Mouse (Mus musculus) E14TG2a.4 (cell line): Measurements from ENCODE around the gene Tex261.
"Not testable (repeated sequence)": the region's sequence is repeated elsewhere in the genome, so short reads cannot be mapped to it uniquely, and the experiment has no call there.

Experiments used
- H3K27me3 ChIP-seq: 2 replicates; pipeline ENCODE4 v1.6.1; 2014; ENCODE audit warnings: low read length, control low read depth; ENCODE audit not compliant: insufficient read depth
- H3K36me3 ChIP-seq: 2 replicates; pipeline ENCODE4 v1.6.1; 2014; ENCODE audit warnings: low read length, control low read depth; ENCODE audit not compliant: insufficient read depth
- H3K4me1 ChIP-seq: replicated peaks from 2 replicates; pipeline ENCODE4 v1.6.1; 2014; ENCODE audit warnings: low read depth, low read length, control low read depth
- H3K4me3 ChIP-seq: replicated peaks from 2 replicates; pipeline ENCODE4 v1.5.1; 2014; ENCODE audit warnings: mild to moderate bottlenecking, low read length
- H3K9me3 ChIP-seq: 2 replicates; pipeline ENCODE4 v1.6.1; 2014; ENCODE audit warnings: low read length, control low read depth
- CTCF ChIP-seq: conservative IDR thresholded peaks from 2 replicates; pipeline ENCODE4 v1.5.1; 2014; ENCODE audit warnings: low read length
- NANOG ChIP-seq: IDR thresholded peaks from 2 replicates; pipeline ENCODE4 v1.6.1; 2014; ENCODE audit warnings: borderline replicate concordance, low read length, mixed read lengths
- POU5F1 ChIP-seq: IDR thresholded peaks from 2 replicates; pipeline ENCODE4 v1.6.1; 2014; ENCODE audit warnings: low read length, borderline replicate concordance

Gene Tex261

GRCm38 (mm10) chr6:83795492-83795900, 19.9 kb upstream of the Tex261 start:
- Histone ChIP-seq H3K27me3 (peaks cover 6% of the 10 kb centered on the region; the same call in 1 of the 2 replicates), H3K4me3 (peak overlapping the region; percentile 93), H3K4me1 (peaks cover 29% of the 10 kb centered on the region), H3K36me3 (peaks cover 31% of the 10 kb centered on the region), H3K9me3 (no peaks in the 10 kb centered on the region)
- TF ChIP-seq POU5F1, result no peak
- no peak for TF ChIP-seq NANOG
- no peak for TF ChIP-seq CTCF

GRCm38 (mm10) chr6:83794760-83795296, 19.2 kb upstream of the Tex261 start, which contains the start of gene Nagk:
Gene Nagk, plus strand, starts transcription at chr6:83794982.
- Histone ChIP-seq H3K9me3 (no peaks in the 10 kb centered on the region), H3K27me3 (peaks cover 6% of the 10 kb centered on the region; the same call in 1 of the 2 replicates), H3K4me3 (peak within 1 kb of the TSS; percentile 93), H3K4me1 (peaks cover 29% of the 10 kb centered on the region), H3K36me3 (peaks cover 26% of the 10 kb centered on the region)
- TF ChIP-seq NANOG, result no peak
- no peak for TF ChIP-seq CTCF
- no peak for TF ChIP-seq POU5F1

GRCm38 (mm10) chr6:83791251-83791890, 15.8 kb upstream of the Tex261 start:
- peaks cover 2% of the 10 kb centered on the region; the same call in 1 of the 2 replicates for H3K27me3 ChIP-seq
- peaks cover 6% of the 10 kb centered on the region; the same call in 1 of the 2 replicates for H3K9me3 ChIP-seq
- peaks cover 26% of the 10 kb centered on the region for H3K4me1 ChIP-seq
- no peak overlapping the region for H3K4me3 ChIP-seq
- H3K36me3 ChIP-seq, result no peaks in the 10 kb centered on the region
- TF ChIP-seq POU5F1 (no peak), NANOG (no peak), CTCF (no peak)

GRCm38 (mm10) chr6:83790533-83790932, 14.9 kb upstream of the Tex261 start:
- not testable (repeated sequence) for H3K36me3 ChIP-seq, H3K27me3 ChIP-seq, H3K4me3 ChIP-seq, H3K9me3 ChIP-seq
- H3K4me1 ChIP-seq, result peaks cover 20% of the 10 kb centered on the region

- H3K36me3 ChIP-seq, result no peaks in the 10 kb centered on the region
- peaks cover 9% of the 10 kb centered on the region; the same call in 1 of the 2 replicates for H3K27me3 ChIP-seq
- peaks cover 11% of the 10 kb centered on the region for H3K4me1 ChIP-seq
- peaks cover 6% of the 10 kb centered on the region; the same call in 1 of the 2 replicates for H3K9me3 ChIP-seq
- TF ChIP-seq CTCF (no peak), POU5F1 (no peak), NANOG (no peak)
- H3K4me3 ChIP-seq, result no peak overlapping the region
Observed at GRCm38 (mm10) chr6:83788554-83788953, 12.9 kb upstream of the Tex261 start.

GRCm38 (mm10) chr6:83786426-83786825, 10.8 kb upstream of the Tex261 start:
- TF ChIP-seq NANOG (no peak), CTCF (no peak), POU5F1 (no peak)
- Histone ChIP-seq H3K27me3 (peaks cover 15% of the 10 kb centered on the region), H3K4me1 (peaks cover 6% of the 10 kb centered on the region), H3K4me3 (no peak overlapping the region), H3K9me3 (peaks cover 6% of the 10 kb centered on the region; the same call in 1 of the 2 replicates), H3K36me3 (no peaks in the 10 kb centered on the region)

GRCm38 (mm10) chr6:83779026-83779425, 3.4 kb upstream of the Tex261 start:
- Histone ChIP-seq H3K4me3 (no peak overlapping the region), H3K36me3 (no peaks in the 10 kb centered on the region), H3K4me1 (peaks cover 16% of the 10 kb centered on the region), H3K9me3 (no peaks in the 10 kb centered on the region), H3K27me3 (peaks cover 22% of the 10 kb centered on the region)
- TF ChIP-seq POU5F1 (no peak), CTCF (peak; percentile 72), NANOG (no peak)

GRCm38 (mm10) chr6:83778306-83778705, 2.7 kb upstream of the Tex261 start:
- no peaks in the 10 kb centered on the region for H3K9me3 ChIP-seq
- peaks cover 23% of the 10 kb centered on the region for H3K4me1 ChIP-seq
- no peak overlapping the region for H3K4me3 ChIP-seq
- TF ChIP-seq NANOG (no peak), POU5F1 (no peak), CTCF (no peak)
- H3K36me3 ChIP-seq, result peaks cover 5% of the 10 kb centered on the region
- H3K27me3 ChIP-seq, result peaks cover 19% of the 10 kb centered on the region
